Mouse (Mus musculus) layer of hippocampus, adult 11-12 months (tissue): ENCODE results near the gene Medag.

ENCODE experiments used
- DNase-seq: peaks from one replicate; pipeline ENCODE4 v3.0.0; 2022; ENCODE audit warnings: low spot score

Medag gene

GRCm38 (mm10) chr5:149428810-149429255 lies 17.3 kb downstream of the Medag start:
- DNase-seq = no peak

DNA sequence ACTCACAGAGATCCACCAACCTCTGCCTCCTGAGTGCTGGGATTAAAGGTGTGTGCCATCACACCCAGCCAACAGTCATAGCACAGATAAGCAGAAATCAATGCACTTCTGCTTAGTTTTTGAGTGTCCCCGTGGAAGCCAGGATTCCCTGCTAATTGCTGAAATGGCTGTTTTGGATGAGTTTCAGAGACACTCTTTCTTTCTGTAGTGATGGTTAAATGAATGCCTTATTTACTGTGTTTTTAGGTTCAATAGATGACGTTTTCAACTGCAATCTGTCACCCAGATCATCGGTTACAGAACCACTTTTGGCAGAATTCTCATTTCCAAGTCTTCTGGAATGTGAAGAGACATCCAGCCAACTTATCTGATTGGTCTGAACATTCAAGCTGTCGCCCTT lies 18.0 kb downstream of the Medag start:
- no peak for DNase-seq

DNA sequence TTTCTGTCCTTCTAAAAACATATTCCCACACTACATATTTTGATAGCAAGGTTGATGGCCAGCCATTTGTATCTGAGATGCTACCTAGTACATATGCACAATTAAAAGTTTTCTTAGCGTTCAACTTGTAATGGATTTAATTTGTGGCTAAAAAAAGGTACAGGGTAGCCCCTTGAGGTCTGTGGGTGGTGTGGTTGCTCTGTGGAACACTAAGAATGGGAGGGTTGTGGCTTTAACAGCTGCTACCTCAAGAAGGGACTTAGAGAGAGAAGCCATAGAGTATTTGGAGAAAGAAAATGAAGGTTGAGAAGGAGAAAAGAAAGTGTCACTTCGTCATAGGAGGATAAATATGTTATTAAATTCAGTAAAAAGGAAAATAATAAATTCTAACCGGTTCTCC lies 19.4 kb downstream of the Medag start:
- DNase-seq = no peak

- DNase-seq = no peak
These were observed 22.1 kb downstream of the Medag start for GRCm38 (mm10) chr5:149433618-149434017.

DNA sequence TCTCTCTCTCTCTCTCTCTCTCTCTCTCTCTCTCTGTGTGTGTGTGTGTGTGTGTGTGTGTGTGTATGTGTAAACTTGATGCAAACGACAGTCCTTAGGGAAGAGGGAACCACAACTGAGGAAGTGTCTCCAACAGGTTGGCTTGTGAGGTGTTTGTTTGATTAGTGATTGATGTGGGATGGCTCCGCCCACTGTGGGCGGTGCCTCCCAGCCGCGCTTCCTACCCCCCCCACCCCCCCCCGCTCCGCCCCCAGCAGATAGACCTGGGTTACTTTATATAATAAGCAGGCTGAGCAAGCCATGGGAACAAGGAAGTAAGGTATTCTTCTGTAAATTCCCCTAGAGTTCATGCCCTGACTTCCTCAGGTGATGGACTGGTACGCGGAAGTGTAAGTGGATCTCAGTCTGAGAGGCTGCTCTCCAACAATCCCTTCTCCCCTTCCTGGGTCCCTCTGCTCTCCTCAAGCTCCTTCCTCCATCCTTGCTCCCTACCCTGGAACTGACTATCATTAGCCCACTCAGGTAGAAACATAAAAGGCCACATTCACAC lies 22.7 kb downstream of the Medag start:
- DNase-seq = no peak

GRCm38 (mm10) chr5:149436541-149436940 lies 25.0 kb downstream of the Medag start:
- DNase-seq = no peak

- no peak for DNase-seq
These were observed 25.6 kb downstream of the Medag start for GRCm38 (mm10) chr5:149437150-149437549.

DNA sequence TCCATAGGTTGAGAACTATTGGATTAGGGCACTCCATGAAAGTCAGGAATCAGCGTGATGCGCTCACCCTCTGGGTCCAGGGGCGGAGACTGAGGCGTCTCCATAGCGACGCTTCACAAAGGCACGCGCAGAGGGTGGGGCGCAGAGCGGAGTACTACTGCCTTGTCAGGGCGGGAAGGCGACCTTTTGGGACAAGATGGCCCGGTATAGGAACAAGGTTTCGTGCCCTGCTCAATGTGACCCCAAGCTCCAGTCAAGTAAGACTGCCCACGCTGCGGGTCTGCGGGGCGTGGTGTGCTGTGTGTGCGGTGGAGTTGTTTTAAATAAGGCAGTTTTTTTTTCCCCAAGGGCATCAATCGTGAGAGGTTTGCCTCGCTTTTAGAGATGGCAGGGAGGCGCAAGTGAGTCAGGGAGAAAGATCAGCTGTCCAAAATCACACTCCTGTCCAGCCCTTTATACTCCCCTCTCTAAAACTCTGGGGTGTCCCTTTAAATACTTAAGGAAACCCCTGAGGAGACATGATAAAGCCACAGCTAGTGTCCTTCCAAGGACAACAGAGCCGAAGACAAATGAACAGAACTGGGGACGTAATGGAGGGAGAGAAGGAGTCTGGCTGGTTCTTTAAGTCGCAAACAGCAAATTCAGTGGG lies 28.1 kb downstream of the Medag start, which contains the start of gene Tex26:
TSS of gene Tex26 (plus strand) at position 130 of the 649 bp plus-strand sequence.
- DNase-seq = peak; percentile 36

GRCm38 (mm10) chr5:149440180-149440573 lies 28.6 kb downstream of the Medag start:
- DNase-seq = peak; percentile 74

DNA sequence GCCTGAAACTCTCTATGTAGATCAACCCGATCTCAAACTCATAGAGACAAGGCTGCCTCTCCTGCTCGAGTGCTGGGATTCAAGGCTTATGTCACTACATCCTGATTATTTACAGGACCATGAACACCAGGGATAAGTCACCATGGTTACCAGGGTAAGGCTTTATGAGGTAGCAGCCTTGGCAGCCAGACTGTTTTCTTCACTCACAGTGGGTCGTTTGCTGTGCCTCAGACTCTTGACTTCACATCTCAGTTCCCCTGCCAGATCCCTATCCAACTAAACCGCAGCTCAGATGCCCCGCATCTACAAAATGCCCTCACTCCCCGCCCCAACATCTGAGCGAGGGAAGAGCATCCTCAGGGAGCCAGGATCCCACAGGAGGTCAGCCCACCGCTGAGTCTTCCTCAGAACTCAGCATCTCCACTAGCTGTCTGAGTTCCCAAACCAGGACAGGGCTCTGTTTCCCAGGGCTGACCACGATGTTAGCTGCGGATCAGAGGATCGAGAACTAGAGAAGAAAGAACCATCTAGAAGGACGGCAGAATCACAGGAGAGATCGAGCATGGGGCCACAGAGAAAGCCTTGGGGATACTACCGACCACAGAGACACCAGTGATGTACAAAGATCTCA lies 30.2 kb downstream of the Medag start:
- no peak for DNase-seq

DNA sequence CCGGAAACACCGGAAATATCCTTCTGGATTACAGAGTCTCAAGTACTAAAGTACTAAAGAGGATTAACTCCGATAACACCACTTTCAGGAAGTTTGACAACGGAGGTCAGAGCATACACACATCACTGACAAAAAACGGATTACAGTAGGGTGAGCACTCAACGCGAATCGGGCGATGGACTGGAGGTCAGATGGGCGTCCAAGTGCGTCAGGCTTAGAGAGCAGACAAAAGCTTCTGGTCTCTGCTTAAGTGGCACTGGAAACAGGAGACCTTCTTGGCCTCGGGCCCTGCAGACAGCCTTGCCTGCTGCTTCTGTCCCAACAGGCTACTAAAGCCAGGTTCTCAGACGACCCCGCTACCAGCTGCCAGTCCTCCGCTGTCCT lies 30.7 kb downstream of the Medag start:
- no peak for DNase-seq

DNA sequence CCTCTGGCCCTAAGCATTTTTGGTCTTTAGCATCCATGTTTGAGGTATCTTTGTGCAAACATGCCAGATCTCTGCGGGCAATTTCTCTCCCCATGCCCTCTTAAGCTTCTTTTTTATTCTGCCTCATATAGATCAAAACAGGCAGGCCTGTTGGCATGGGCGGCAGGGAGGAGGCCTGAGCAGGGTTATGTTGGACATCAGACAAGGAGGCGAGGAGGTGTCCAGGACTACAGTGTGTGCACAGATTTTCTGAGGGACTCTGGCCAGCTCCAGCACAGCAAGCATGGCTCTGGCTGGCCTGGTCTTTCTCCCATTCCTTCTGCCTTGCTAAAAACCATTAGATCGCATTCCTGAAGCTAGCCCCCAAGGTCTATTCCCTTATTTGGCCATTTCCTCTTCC lies 32.9 kb downstream of the Medag start:
- DNase-seq = no peak

GRCm38 (mm10) chr5:149446495-149446894 lies 34.9 kb downstream of the Medag start:
- DNase-seq = no peak

DNA sequence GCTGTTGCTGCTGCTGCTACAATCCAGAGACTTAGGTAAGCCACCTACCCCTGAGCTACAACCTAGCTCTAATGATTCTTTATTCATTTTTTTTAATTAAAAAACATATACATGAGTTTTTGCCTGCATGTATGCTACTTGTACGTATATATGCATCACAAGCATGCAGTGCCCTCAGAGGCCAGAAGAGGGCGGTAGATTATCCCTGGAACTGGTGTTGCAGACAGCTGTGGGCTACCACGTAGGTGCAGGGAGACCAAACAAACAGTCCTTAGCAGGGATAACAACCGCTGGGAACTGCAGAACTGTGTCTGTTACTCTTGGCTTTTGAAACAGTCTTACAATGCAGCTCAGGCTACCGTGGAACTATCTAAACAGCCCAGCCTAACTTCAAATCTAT lies 36.2 kb downstream of the Medag start:
- no peak for DNase-seq

- DNase-seq = no peak
These were observed 37.9 kb downstream of the Medag start for GRCm38 (mm10) chr5:149449406-149449805.

DNA sequence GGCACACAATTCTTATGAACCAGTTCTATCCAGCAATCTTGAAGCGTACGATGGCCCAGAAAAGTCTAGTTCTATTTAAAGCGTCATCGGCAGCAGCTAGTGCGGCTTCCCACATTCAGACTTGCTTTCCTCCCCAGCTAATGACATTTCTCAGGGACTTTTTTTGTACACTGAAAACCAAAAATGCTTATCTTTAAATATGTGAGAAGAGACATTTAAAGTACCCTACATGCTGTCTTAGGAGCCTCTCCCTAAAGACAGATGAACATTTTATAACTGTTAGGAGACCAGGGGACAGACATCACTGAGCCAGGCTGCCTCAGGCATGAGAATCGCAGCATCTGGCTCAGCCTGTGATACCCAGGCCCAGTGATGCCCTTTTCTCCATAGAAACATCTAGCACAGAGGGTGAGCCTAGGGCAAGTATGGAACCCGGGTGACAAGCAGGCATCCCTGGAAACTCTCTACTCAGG lies 39.7 kb downstream of the Medag start:
- no peak for DNase-seq

DNA sequence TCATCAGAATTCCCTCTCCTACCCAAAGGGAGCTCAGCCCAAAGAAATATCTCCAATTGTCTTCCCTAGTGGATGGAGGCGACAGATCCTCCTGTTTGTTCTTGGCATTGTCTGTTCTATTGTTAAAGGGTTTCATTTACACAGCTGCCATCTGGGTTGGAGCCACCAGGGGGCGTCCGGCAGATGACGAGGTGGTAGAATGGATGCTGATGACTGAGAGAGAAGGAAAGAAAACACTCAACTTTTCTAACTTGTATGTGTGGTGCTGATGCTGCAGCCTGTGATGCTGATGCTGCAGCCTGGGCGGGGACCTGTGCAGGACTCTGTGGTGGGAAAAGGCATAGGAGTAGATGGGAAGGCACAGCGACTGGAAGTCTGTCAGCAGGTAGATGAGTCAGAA lies 42.7 kb downstream of the Medag start:
- DNase-seq = peak; percentile 83

GRCm38 (mm10) chr5:149456544-149456943 lies 45.0 kb downstream of the Medag start:
- DNase-seq = no peak

DNA sequence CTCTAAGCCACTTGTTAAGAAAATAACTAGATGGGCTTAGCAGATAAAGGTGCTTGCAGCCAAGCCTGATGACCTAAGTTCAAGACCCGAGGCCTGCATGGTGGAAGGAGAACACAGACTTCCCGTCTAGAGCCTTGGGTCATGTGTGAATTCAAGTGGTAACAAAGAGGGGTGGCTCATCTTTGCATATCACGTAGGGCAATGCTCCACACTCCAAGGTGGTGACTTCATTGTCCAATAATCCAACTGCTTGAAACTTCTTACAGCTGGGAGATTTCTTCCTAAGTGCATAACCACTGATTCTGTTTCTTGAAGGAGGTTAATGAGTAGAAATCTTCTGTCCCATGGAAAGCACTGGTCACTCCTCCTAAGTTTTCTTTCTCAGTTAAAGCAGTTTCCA lies 50.5 kb downstream of the Medag start:
- DNase-seq = no peak

GRCm38 (mm10) chr5:149465305-149465704 lies 53.8 kb downstream of the Medag start:
- no peak for DNase-seq

DNA sequence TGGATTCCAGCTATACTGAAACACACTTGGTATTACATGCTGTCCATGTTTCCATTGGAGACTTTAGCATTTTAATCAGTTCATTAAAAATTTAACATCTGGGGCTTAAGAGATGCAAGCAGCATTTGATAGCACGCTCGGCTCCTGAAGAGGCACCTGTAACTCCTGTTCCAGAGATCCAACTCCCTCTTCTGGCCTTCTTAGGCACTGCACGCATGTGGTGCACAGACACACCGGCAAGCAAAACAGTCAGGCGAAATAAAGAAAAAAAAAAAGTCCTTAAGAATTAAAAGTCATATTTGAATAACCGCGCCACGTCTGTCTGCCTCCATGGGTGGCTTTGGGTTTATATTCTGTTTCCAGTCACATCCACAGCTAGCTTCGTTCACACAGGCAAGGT lies 62.6 kb downstream of the Medag start:
- no peak for DNase-seq

- no peak for DNase-seq
These were observed 63.3 kb downstream of the Medag start for GRCm38 (mm10) chr5:149474701-149475468.
